Mouse (Mus musculus): ENCODE measurements around the gene Klhl21.

GRCm38 (mm10) chr4:152000906-152001305 is 7.7 kb upstream of the Klhl21 start:
- TF ChIP-seq CTCF (IDR thresholded peaks at IDR 0.05; ENCODE audit: low read depth, low read length) (no peak), POLR2A (IDR thresholded peaks at IDR 0.05; ENCODE audit: borderline replicate concordance, low read depth, low read length) (no peak)

Data from bone marrow macrophage, adult 2 months (primary cell).